Mouse (Mus musculus) embryonic facial prominence, embryonic 15.5 days (tissue): ENCODE measurements around the gene Zeb2. TPM values are rescaled to one million over a fixed set of nuclear protein-coding genes. Genes with fewer than 3 reads are reported as not detected.
A peak's percentile ranks its signal among the peaks of the same experiment; 100 is the strongest.

Experiments used
- ATAC-seq: fragments of 200-750 bp; cut with Nextera tagmentation; 2 replicates; pipeline ENCODE4 v1.8.0; 2017; ENCODE audit warnings: low read depth, moderate TSS enrichment; ENCODE audit not compliant: insufficient number of reproducible peaks, low FRiP score, low TSS enrichment
- H3K27ac ChIP-seq: fragments of 300-500 bp; sonication (generic); replicated peaks from 2 replicates; pipeline ENCODE4 v1.5.1; 2015; ENCODE audit warnings: mild to moderate bottlenecking, inconsistent platforms
- H3K27me3 ChIP-seq: fragments of 300-500 bp; sonication (generic); 2 replicates; pipeline ENCODE4 v1.6.1; 2015; ENCODE audit warnings: inconsistent platforms
- H3K36me3 ChIP-seq: fragments of 300-500 bp; sonication (generic); 2 replicates; pipeline ENCODE4 v1.6.1; 2015; ENCODE audit warnings: mild to moderate bottlenecking, inconsistent platforms
- H3K4me1 ChIP-seq: fragments of 300-500 bp; sonication (generic); 2 replicates; pipeline ENCODE4 v1.6.1; 2015; ENCODE audit warnings: inconsistent platforms
- H3K4me2 ChIP-seq: fragments of 300-500 bp; sonication (generic); replicated peaks from 2 replicates; pipeline ENCODE4 v1.6.1; 2015; ENCODE audit warnings: mild to moderate bottlenecking, inconsistent platforms
- H3K4me3 ChIP-seq: fragments of 300-500 bp; sonication (generic); replicated peaks from 2 replicates; pipeline ENCODE4 v1.5.1; 2015; ENCODE audit warnings: mild to moderate bottlenecking, inconsistent platforms
- H3K9ac ChIP-seq: fragments of 300-500 bp; sonication (generic); 2 replicates; pipeline ENCODE4 v1.6.1; 2015; ENCODE audit warnings: inconsistent platforms
- H3K9me3 ChIP-seq: fragments of 300-500 bp; sonication (generic); replicated peaks from 2 replicates; pipeline ENCODE4 v1.6.1; 2016; ENCODE audit warnings: inconsistent platforms
- whole genome bisulfite sequencing: fragments of 180-500 bp; shearing (Covaris S2); methylation state at CpG from one replicate; pipeline ENCODE4 v1.1.7; 2015; 5-methylcytosine and 5-hydroxymethylcytosine counted together
- polyA plus RNA-seq: library from polyadenylated mRNA; unstranded; fragments of >200 nt; fragmentation: Nextera tagmentation; extraction: Ambion mirVana; gene quantifications from 2 replicates; pipeline ENCODE4 v1.2.1, GENCODE M21; 2015

Gene Zeb2
- polyA plus RNA-seq, 1 experiment from 2014 or later = 69.8 TPM

GRCm38 (mm10) chr2:45083042-45083441 lies 34.2 kb downstream of the Zeb2 start:
- H3K4me2 ChIP-seq = no peak overlapping the region
- no peak for ATAC-seq
- no peak overlapping the region for H3K4me3 ChIP-seq
- no peak overlapping the region for H3K27ac ChIP-seq
- no peak overlapping the region for H3K9ac ChIP-seq
- H3K9me3 ChIP-seq = no peaks in the 10 kb centered on the region
- no peaks in the 10 kb centered on the region for H3K27me3 ChIP-seq
- H3K4me1 ChIP-seq = 0 out of 2 replicates have a peak, but pooled peaks cover 6% of the 10 kb centered on the region
- 67% methylated on average over 10 of the region's 10 CpGs for WGBS
- H3K36me3 ChIP-seq = no peaks in the 10 kb centered on the region

DNA sequence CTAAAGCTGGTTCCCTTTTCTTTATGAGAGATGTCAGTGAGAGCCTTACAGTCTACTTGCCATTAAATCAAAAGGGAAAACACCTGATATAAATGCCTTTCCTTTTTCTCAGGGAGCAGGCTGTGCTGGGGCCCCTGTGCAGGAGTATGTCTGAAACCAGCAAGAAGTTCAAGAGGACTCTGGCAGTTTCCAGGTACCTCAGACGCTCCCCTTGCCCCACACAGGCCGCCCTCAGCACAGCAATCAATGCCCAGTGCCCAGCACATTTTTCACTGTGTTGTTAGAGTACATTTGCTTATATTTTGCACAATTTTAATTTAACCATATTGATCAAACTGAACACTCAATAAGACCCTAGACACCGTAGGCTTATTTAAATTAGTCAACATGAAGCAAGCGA lies 35.6 kb downstream of the Zeb2 start:
- Histone ChIP-seq H3K4me3 (no peak overlapping the region), H3K36me3 (0 out of 2 replicates have a peak, but pooled peaks cover 6% of the 10 kb centered on the region), H3K9me3 (no peaks in the 10 kb centered on the region), H3K9ac (no peak overlapping the region), H3K4me2 (no peak overlapping the region), H3K4me1 (0 out of 2 replicates have a peak, but pooled peaks cover 3% of the 10 kb centered on the region), H3K27me3 (no peaks in the 10 kb centered on the region), H3K27ac (no peak overlapping the region)
- WGBS = 81% methylated on average over 4 of the region's 4 CpGs
- no peak for ATAC-seq

- Histone ChIP-seq H3K27ac (no peak overlapping the region), H3K27me3 (no peaks in the 10 kb centered on the region), H3K4me3 (no peak overlapping the region), H3K36me3 (0 out of 2 replicates have a peak, but pooled peaks cover 6% of the 10 kb centered on the region), H3K4me1 (peaks cover 4% of the 10 kb centered on the region; the same call in 1 of the 2 replicates), H3K9me3 (no peaks in the 10 kb centered on the region), H3K4me2 (no peak overlapping the region), H3K9ac (no peak overlapping the region)
- no peak for ATAC-seq
- WGBS = 73% methylated on average over 3 of the region's 3 CpGs
Observed at GRCm38 (mm10) chr2:45077938-45078487, 39.2 kb downstream of the Zeb2 start.

- Histone ChIP-seq H3K9ac (no peak overlapping the region), H3K9me3 (no peaks in the 10 kb centered on the region), H3K27me3 (no peaks in the 10 kb centered on the region), H3K4me2 (no peak overlapping the region), H3K4me1 (peaks cover 9% of the 10 kb centered on the region), H3K36me3 (0 out of 2 replicates have a peak, but pooled peaks cover 6% of the 10 kb centered on the region), H3K27ac (no peak overlapping the region), H3K4me3 (no peak overlapping the region)
- ATAC-seq = no peak
- WGBS = 86% methylated on average over 5 of the region's 5 CpGs
Observed at GRCm38 (mm10) chr2:45077383-45077782, 39.8 kb downstream of the Zeb2 start.

- Histone ChIP-seq H3K36me3 (0 out of 2 replicates have a peak, but pooled peaks cover 6% of the 10 kb centered on the region), H3K27me3 (no peaks in the 10 kb centered on the region), H3K9ac (no peak overlapping the region), H3K4me3 (no peak overlapping the region), H3K27ac (no peak overlapping the region), H3K9me3 (no peaks in the 10 kb centered on the region), H3K4me2 (no peak overlapping the region), H3K4me1 (peaks cover 23% of the 10 kb centered on the region)
- whole genome bisulfite sequencing = 38% methylated on average over 6 of the region's 6 CpGs
- no peak for ATAC-seq
Observed at GRCm38 (mm10) chr2:45073025-45073424, 44.2 kb downstream of the Zeb2 start.

- no peak for ATAC-seq
- no peaks in the 10 kb centered on the region for H3K9me3 ChIP-seq
- 62% methylated on average over 5 of the region's 5 CpGs for WGBS
- no peaks in the 10 kb centered on the region for H3K27me3 ChIP-seq
- peaks cover 33% of the 10 kb centered on the region for H3K4me1 ChIP-seq
- no peaks in the 10 kb centered on the region for H3K36me3 ChIP-seq
- no peak overlapping the region for H3K4me3 ChIP-seq
- H3K27ac ChIP-seq = no peak overlapping the region; the same call in 1 of the 2 replicates
- no peak overlapping the region for H3K9ac ChIP-seq
- H3K4me2 ChIP-seq = no peak overlapping the region
Observed at GRCm38 (mm10) chr2:45071296-45071695, 45.9 kb downstream of the Zeb2 start.

GRCm38 (mm10) chr2:45070612-45071276 lies 46.5 kb downstream of the Zeb2 start:
- H3K4me2 ChIP-seq = no peak overlapping the region
- no peaks in the 10 kb centered on the region for H3K9me3 ChIP-seq
- H3K4me3 ChIP-seq = no peak overlapping the region
- H3K9ac ChIP-seq = no peak overlapping the region
- no peaks in the 10 kb centered on the region for H3K27me3 ChIP-seq
- no peaks in the 10 kb centered on the region for H3K36me3 ChIP-seq
- ATAC-seq = no peak
- H3K27ac ChIP-seq = no peak overlapping the region; the same call in 1 of the 2 replicates
- peaks cover 33% of the 10 kb centered on the region for H3K4me1 ChIP-seq
- 45% methylated on average over 6 of the region's 6 CpGs for WGBS

DNA sequence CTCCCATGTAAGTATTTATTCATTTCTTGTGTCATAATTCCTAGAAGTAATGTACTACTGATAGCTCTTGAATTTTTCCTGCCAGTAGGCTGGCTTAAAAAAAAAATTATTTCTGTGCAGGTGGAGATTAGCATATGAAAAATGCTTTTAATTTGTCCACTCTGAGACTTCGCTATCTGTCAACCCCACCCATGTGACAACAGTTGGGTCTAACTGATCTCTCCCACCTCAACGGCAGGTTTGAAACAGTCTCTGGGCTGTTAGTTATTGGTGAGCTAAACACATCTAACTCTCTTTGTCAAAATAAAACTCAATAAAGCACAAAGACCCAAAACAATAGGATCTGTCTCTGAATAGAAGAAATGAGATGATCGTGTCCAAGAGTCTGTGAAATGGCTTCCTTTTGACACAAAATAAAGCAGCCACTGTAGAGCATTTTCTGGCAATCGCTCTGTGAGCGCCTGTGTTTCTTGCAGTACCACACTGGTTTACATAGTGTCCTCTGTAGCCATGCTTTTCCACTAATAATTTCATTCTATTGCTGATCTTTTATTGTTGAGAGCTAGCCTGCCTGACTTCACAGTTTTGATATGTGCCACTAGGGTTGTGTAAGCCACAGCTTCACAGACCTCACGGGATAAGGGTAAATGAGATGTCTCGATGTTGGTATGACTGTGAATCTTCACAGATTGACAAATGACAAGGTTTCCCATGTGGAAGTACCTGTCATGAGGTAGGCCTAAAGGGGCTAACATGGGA lies 48.2 kb downstream of the Zeb2 start:
- 89% methylated on average over 7 of the region's 7 CpGs for WGBS
- ATAC-seq = no peak
- no peaks in the 10 kb centered on the region for H3K9me3 ChIP-seq
- H3K4me1 ChIP-seq = peaks cover 33% of the 10 kb centered on the region
- no peaks in the 10 kb centered on the region for H3K36me3 ChIP-seq
- H3K27me3 ChIP-seq = no peaks in the 10 kb centered on the region
- H3K4me3 ChIP-seq = no peak overlapping the region
- no peak overlapping the region for H3K9ac ChIP-seq
- no peak overlapping the region for H3K27ac ChIP-seq
- H3K4me2 ChIP-seq = no peak overlapping the region

GRCm38 (mm10) chr2:45067116-45067515 lies 50.1 kb downstream of the Zeb2 start:
- WGBS = 25% methylated on average over 5 of the region's 5 CpGs
- Histone ChIP-seq H3K36me3 (no peaks in the 10 kb centered on the region), H3K4me3 (no peak overlapping the region), H3K27ac (peak overlapping the region; percentile 34; the same call in 1 of the 2 replicates), H3K9me3 (no peaks in the 10 kb centered on the region), H3K4me2 (no peak overlapping the region), H3K27me3 (no peaks in the 10 kb centered on the region), H3K4me1 (peaks cover 31% of the 10 kb centered on the region), H3K9ac (no peak overlapping the region)
- ATAC-seq = peak; percentile 60; the same call in 1 of the 2 replicates

DNA sequence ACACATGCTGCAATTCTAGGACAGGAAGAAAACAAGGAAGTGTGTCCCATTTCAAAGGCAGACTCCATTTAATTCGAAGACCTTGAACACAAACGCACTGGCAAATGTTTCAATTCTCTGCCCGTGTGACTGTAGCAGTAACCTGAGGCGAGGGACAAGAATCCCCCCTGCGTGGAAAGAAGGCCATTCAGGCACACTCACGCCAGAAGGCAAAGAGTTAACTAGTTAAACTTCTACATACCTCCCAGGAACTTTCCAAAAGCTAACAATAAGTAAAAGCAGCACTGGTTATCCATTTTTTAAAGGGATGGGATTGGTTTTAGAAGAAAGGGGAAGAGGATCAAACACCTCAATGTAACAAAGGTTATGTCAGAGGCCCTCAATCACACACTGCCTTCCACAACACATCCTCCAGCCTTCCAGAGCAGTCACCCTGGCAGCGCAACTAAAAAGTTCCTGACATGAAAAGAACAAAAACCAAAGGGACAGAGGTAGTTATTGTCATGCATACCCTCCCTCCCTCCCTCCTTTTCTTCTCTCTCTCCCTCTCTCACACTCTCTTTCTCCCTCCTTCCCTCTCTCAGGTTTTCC lies 53.8 kb downstream of the Zeb2 start:
- Histone ChIP-seq H3K4me3 (no peak overlapping the region), H3K36me3 (no peaks in the 10 kb centered on the region), H3K4me1 (peaks cover 18% of the 10 kb centered on the region), H3K9me3 (no peaks in the 10 kb centered on the region), H3K27me3 (no peaks in the 10 kb centered on the region), H3K4me2 (no peak overlapping the region), H3K27ac (no peak overlapping the region; the same call in 1 of the 2 replicates), H3K9ac (no peak overlapping the region)
- no peak for ATAC-seq
- WGBS = 38% methylated on average over 7 of the region's 7 CpGs

DNA sequence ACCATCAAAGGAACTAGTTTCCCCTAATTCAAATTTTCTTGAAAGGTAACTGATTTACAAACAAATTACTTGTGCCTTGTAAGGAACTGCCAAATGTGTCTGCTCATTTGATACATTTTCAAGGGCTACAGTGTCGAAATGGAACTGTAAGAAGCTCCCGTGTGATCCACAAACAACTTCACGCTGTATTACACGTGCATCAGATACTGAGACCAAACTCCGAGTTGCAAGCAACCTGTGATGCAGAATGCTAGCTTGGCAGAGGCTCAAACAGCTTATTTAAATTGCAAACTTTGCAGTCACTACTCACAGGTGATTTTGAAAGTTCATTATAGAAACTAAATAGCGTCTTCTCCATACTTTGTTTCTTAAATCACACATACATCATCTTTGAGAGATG lies 55.1 kb downstream of the Zeb2 start:
- Histone ChIP-seq H3K9ac (no peak overlapping the region), H3K27me3 (no peaks in the 10 kb centered on the region), H3K9me3 (no peaks in the 10 kb centered on the region), H3K4me1 (peaks cover 8% of the 10 kb centered on the region), H3K36me3 (no peaks in the 10 kb centered on the region), H3K4me3 (no peak overlapping the region), H3K4me2 (no peak overlapping the region), H3K27ac (no peak overlapping the region)
- 56% methylated on average over 6 of the region's 6 CpGs for WGBS
- no peak for ATAC-seq
